Comparison of ENCODE assay signal across 8 mouse cellular contexts in genomic region chr17:24647493-24647892, GRCm38 (mm10). TPM values are rescaled to one million over a fixed set of nuclear protein-coding genes. Genes with fewer than 3 reads are reported as not detected.
DNase-seq lines count a peak whose midpoint lies in the region; ATAC-seq and TF ChIP-seq lines count a peak whose summit lies in the region.

No protein-coding gene starts in this region.

- DNase-seq in hindbrain, embryonic 11.5 days (ENCODE audit: low spot score) = no peak
- DNase-seq in embryonic facial prominence, embryonic 10.5 days (ENCODE audit: low spot score) = no peak
- peak; percentile 14 for DNase-seq in liver, postnatal 0 days
- no peak for DNase-seq in thymus, postnatal 4 days
- DNase-seq in adipocyte (ENCODE audit: low spot score) = no peak
- DNase-seq in frontal cortex, adult 2 months (ENCODE audit: extremely low spot score in 1 of 2, low spot score in 1 of 2) = no peak

- 0 out of 2 replicates have a peak overlapping the region, but pooled peaks have one; percentile 14 for H3K27ac ChIP-seq in hindbrain, embryonic 13.5 days
- H3K27ac ChIP-seq in hindbrain, embryonic 11.5 days (ENCODE audit: low read depth, low read length) = no peak overlapping the region; the same call in 1 of the 2 replicates
- H3K27ac ChIP-seq in embryonic facial prominence, embryonic 10.5 days (replicated peaks) = 0 out of 2 replicates have a peak overlapping the region, but pooled peaks have one; percentile 5
- peak overlapping the region; percentile 87 for H3K27ac ChIP-seq in heart, embryonic 13.5 days (replicated peaks)
- H3K27ac ChIP-seq in liver, postnatal 0 days (ENCODE audit: low read depth) = no peak overlapping the region

- H3K36me3 ChIP-seq in hindbrain, embryonic 13.5 days = no peaks in the 10 kb centered on the region
- H3K36me3 ChIP-seq in hindbrain, embryonic 11.5 days (ENCODE audit: control insufficient read depth, insufficient read depth, low read length) = no peaks in the 10 kb centered on the region
- peaks cover 8% of the 10 kb centered on the region; the same call in 1 of the 2 replicates for H3K36me3 ChIP-seq in embryonic facial prominence, embryonic 10.5 days (replicated peaks)
- peaks cover 9% of the 10 kb centered on the region for H3K36me3 ChIP-seq in heart, embryonic 13.5 days
- peaks cover 3% of the 10 kb centered on the region; the same call in 1 of the 2 replicates for H3K36me3 ChIP-seq in liver, postnatal 0 days (replicated peaks; ENCODE audit: insufficient read depth, low read length)

- no peak for ATAC-seq in hindbrain, embryonic 13.5 days (ENCODE audit: low FRiP score)
- no peak for ATAC-seq in hindbrain, embryonic 11.5 days (ENCODE audit: low FRiP score)
- no peak for ATAC-seq in heart, embryonic 13.5 days (ENCODE audit: extremely low read depth, insufficient number of reproducible peaks, low FRiP score, low TSS enrichment)
- no peak for ATAC-seq in liver, postnatal 0 days

- H3K4me3 ChIP-seq in hindbrain, embryonic 13.5 days = no peak overlapping the region
- no peak overlapping the region for H3K4me3 ChIP-seq in hindbrain, embryonic 11.5 days (ENCODE audit: low read depth, low read length)
- H3K4me3 ChIP-seq in embryonic facial prominence, embryonic 10.5 days = peak overlapping the region; percentile 88; the same call in 1 of the 2 replicates
- H3K4me3 ChIP-seq in heart, embryonic 13.5 days = peak overlapping the region; percentile 74
- no peak overlapping the region for H3K4me3 ChIP-seq in liver, postnatal 0 days (ENCODE audit: low read depth, low read length)

- peaks cover 35% of the 10 kb centered on the region for H3K4me1 ChIP-seq in hindbrain, embryonic 13.5 days (replicated peaks)
- H3K4me1 ChIP-seq in hindbrain, embryonic 11.5 days (replicated peaks; ENCODE audit: control insufficient read depth, insufficient read depth, low read length) = 0 out of 2 replicates have a peak, but pooled peaks cover 5% of the 10 kb centered on the region
- H3K4me1 ChIP-seq in embryonic facial prominence, embryonic 10.5 days = peaks cover 63% of the 10 kb centered on the region
- peaks cover 57% of the 10 kb centered on the region for H3K4me1 ChIP-seq in heart, embryonic 13.5 days
- peaks cover 25% of the 10 kb centered on the region for H3K4me1 ChIP-seq in liver, postnatal 0 days (ENCODE audit: insufficient read depth)

- peaks cover 49% of the 10 kb centered on the region for H3K27me3 ChIP-seq in hindbrain, embryonic 13.5 days
- H3K27me3 ChIP-seq in hindbrain, embryonic 11.5 days (ENCODE audit: control insufficient read depth, insufficient read depth, low read length) = peaks cover 15% of the 10 kb centered on the region
- H3K27me3 ChIP-seq in embryonic facial prominence, embryonic 10.5 days (replicated peaks; ENCODE audit: low read depth, poor library complexity, severe bottlenecking) = peaks cover 49% of the 10 kb centered on the region
- peaks cover 48% of the 10 kb centered on the region for H3K27me3 ChIP-seq in heart, embryonic 13.5 days (replicated peaks)
- peaks cover 16% of the 10 kb centered on the region for H3K27me3 ChIP-seq in liver, postnatal 0 days (ENCODE audit: insufficient read depth, low read length)

- no peaks in the 10 kb centered on the region for H3K9me3 ChIP-seq in hindbrain, embryonic 13.5 days
- H3K9me3 ChIP-seq in hindbrain, embryonic 11.5 days (ENCODE audit: control insufficient read depth, low read length) = no peaks in the 10 kb centered on the region
- H3K9me3 ChIP-seq in embryonic facial prominence, embryonic 10.5 days = no peaks in the 10 kb centered on the region
- H3K9me3 ChIP-seq in heart, embryonic 13.5 days = no peaks in the 10 kb centered on the region
- no peaks in the 10 kb centered on the region for H3K9me3 ChIP-seq in liver, postnatal 0 days (ENCODE audit: low read length)

- no peak for TF ChIP-seq EP300 in liver, postnatal 0 days (IDR thresholded peaks at IDR 0.05; ENCODE audit: low read depth)

- no peak for TF ChIP-seq CTCF in liver, postnatal 0 days (IDR thresholded peaks at IDR 0.05; ENCODE audit: low read depth)

- 80% methylated on average over 11 of the region's 11 CpGs for WGBS in hindbrain, embryonic 13.5 days
- whole genome bisulfite sequencing in hindbrain, embryonic 11.5 days = 81% methylated on average over 11 of the region's 11 CpGs
- WGBS in embryonic facial prominence, embryonic 10.5 days = 86% methylated on average over 11 of the region's 11 CpGs
- 62% methylated on average over 11 of the region's 11 CpGs for WGBS in heart, embryonic 13.5 days
- 72% methylated on average over 11 of the region's 11 CpGs for WGBS in liver, postnatal 0 days (ENCODE audit: insufficient replicate concordance)

- H3K4me2 ChIP-seq in hindbrain, embryonic 13.5 days = no peak overlapping the region
- no peak overlapping the region for H3K4me2 ChIP-seq in hindbrain, embryonic 11.5 days (replicated peaks; ENCODE audit: low read depth, low read length)
- peak overlapping the region; percentile 98 for H3K4me2 ChIP-seq in heart, embryonic 13.5 days
- H3K4me2 ChIP-seq in liver, postnatal 0 days (ENCODE audit: low read depth, low read length) = no peak overlapping the region

- 0 out of 2 replicates have a peak overlapping the region, but pooled peaks have one; percentile 0 for H3K9ac ChIP-seq in hindbrain, embryonic 13.5 days
- H3K9ac ChIP-seq in hindbrain, embryonic 11.5 days (ENCODE audit: low read depth, low read length) = no peak overlapping the region
- H3K9ac ChIP-seq in heart, embryonic 13.5 days = peak overlapping the region; percentile 64
- H3K9ac ChIP-seq in liver, postnatal 0 days (replicated peaks) = no peak overlapping the region

RNA-seq across cellular contexts. Expression of gene Slc9a3r2, which starts 2.6 kb away (rescaled TPM):
- polyA plus RNA-seq in hindbrain, embryonic 13.5 days (2015; fragmentation: Nextera tagmentation; extraction: Ambion mirVana) = 32.7 and 34.3 TPM in 2 replicates
- 36.0 and 36.3 TPM in 2 replicates for polyA plus RNA-seq in hindbrain, embryonic 11.5 days (2014; fragmentation: Nextera tagmentation; extraction: Ambion mirVana)
- 31.7 and 37.3 TPM in 2 replicates for polyA plus RNA-seq in embryonic facial prominence, embryonic 10.5 days (2016; fragmentation: Nextera tagmentation; extraction: Ambion mirVana)
- 46.8 and 51.1 TPM in 2 replicates for polyA plus RNA-seq in heart, embryonic 13.5 days (2015; fragmentation: Nextera tagmentation; extraction: Ambion mirVana)
- polyA plus RNA-seq in liver, postnatal 0 days (2015; fragmentation: Nextera tagmentation; extraction: Ambion mirVana) = 12.5 and 13.3 TPM in 2 replicates
- polyA plus RNA-seq in frontal cortex, adult 2 months (2012; rRNA removed) = 80.5 and 83.9 TPM in 2 replicates

RNA-seq across cellular contexts. Expression of gene Npw, which starts 10.8 kb away (rescaled TPM):
- polyA plus RNA-seq in hindbrain, embryonic 13.5 days (2015; fragmentation: Nextera tagmentation; extraction: Ambion mirVana) = not detected in 2 replicates
- polyA plus RNA-seq in hindbrain, embryonic 11.5 days (2014; fragmentation: Nextera tagmentation; extraction: Ambion mirVana) = not detected in 2 replicates
- not detected in 2 replicates for polyA plus RNA-seq in embryonic facial prominence, embryonic 10.5 days (2016; fragmentation: Nextera tagmentation; extraction: Ambion mirVana)
- not detected in 2 replicates for polyA plus RNA-seq in heart, embryonic 13.5 days (2015; fragmentation: Nextera tagmentation; extraction: Ambion mirVana)
- polyA plus RNA-seq in liver, postnatal 0 days (2015; fragmentation: Nextera tagmentation; extraction: Ambion mirVana) = not detected in 2 replicates
- 0.65 TPM in 1 of 2 replicates, not detected in the other for polyA plus RNA-seq in frontal cortex, adult 2 months (2012; rRNA removed)

RNA-seq across cellular contexts. Expression of gene Nthl1, which starts 15.0 kb away (rescaled TPM):
- polyA plus RNA-seq in hindbrain, embryonic 13.5 days (2015; fragmentation: Nextera tagmentation; extraction: Ambion mirVana) = 8.2 and 8.8 TPM in 2 replicates
- polyA plus RNA-seq in hindbrain, embryonic 11.5 days (2014; fragmentation: Nextera tagmentation; extraction: Ambion mirVana) = 12.0 and 16.2 TPM in 2 replicates
- 22.4 and 27.3 TPM in 2 replicates for polyA plus RNA-seq in embryonic facial prominence, embryonic 10.5 days (2016; fragmentation: Nextera tagmentation; extraction: Ambion mirVana)
- 9.6 and 9.8 TPM in 2 replicates for polyA plus RNA-seq in heart, embryonic 13.5 days (2015; fragmentation: Nextera tagmentation; extraction: Ambion mirVana)
- 3.6 and 4.3 TPM in 2 replicates for polyA plus RNA-seq in liver, postnatal 0 days (2015; fragmentation: Nextera tagmentation; extraction: Ambion mirVana)
- 8.8 and 10.7 TPM in 2 replicates for polyA plus RNA-seq in frontal cortex, adult 2 months (2012; rRNA removed)

RNA-seq across cellular contexts. Expression of gene Tsc2, which starts 15.1 kb away (rescaled TPM):
- 67.9 and 76.0 TPM in 2 replicates for polyA plus RNA-seq in hindbrain, embryonic 13.5 days (2015; fragmentation: Nextera tagmentation; extraction: Ambion mirVana)
- polyA plus RNA-seq in hindbrain, embryonic 11.5 days (2014; fragmentation: Nextera tagmentation; extraction: Ambion mirVana) = 46.5 and 53.6 TPM in 2 replicates
- polyA plus RNA-seq in embryonic facial prominence, embryonic 10.5 days (2016; fragmentation: Nextera tagmentation; extraction: Ambion mirVana) = 70.2 and 70.4 TPM in 2 replicates
- 43.4 and 47.9 TPM in 2 replicates for polyA plus RNA-seq in heart, embryonic 13.5 days (2015; fragmentation: Nextera tagmentation; extraction: Ambion mirVana)
- 9.3 and 11.3 TPM in 2 replicates for polyA plus RNA-seq in liver, postnatal 0 days (2015; fragmentation: Nextera tagmentation; extraction: Ambion mirVana)
- 175 and 194 TPM in 2 replicates for polyA plus RNA-seq in frontal cortex, adult 2 months (2012; rRNA removed)

RNA-seq across cellular contexts. Expression of gene Zfp598, which starts 22.0 kb away (rescaled TPM):
- 17.7 and 17.8 TPM in 2 replicates for polyA plus RNA-seq in hindbrain, embryonic 13.5 days (2015; fragmentation: Nextera tagmentation; extraction: Ambion mirVana)
- polyA plus RNA-seq in hindbrain, embryonic 11.5 days (2014; fragmentation: Nextera tagmentation; extraction: Ambion mirVana) = 24.7 and 24.8 TPM in 2 replicates
- polyA plus RNA-seq in embryonic facial prominence, embryonic 10.5 days (2016; fragmentation: Nextera tagmentation; extraction: Ambion mirVana) = 29.0 and 30.4 TPM in 2 replicates
- 15.1 and 15.8 TPM in 2 replicates for polyA plus RNA-seq in heart, embryonic 13.5 days (2015; fragmentation: Nextera tagmentation; extraction: Ambion mirVana)
- 7.2 and 7.6 TPM in 2 replicates for polyA plus RNA-seq in liver, postnatal 0 days (2015; fragmentation: Nextera tagmentation; extraction: Ambion mirVana)
- 53.8 and 59.4 TPM in 2 replicates for polyA plus RNA-seq in frontal cortex, adult 2 months (2012; rRNA removed)

Comparison
In these comparisons a context has a peak if more than half of its experiments do, and no peak if none do; other contexts are left out.
1. H3K27ac ChIP-seq: peak in hindbrain, embryonic 13.5 days (single experiment), embryonic facial prominence, embryonic 10.5 days (single experiment) and heart, embryonic 13.5 days (single experiment); none in hindbrain, embryonic 11.5 days (single experiment) and liver, postnatal 0 days (single experiment).
2. H3K9ac ChIP-seq: peak in hindbrain, embryonic 13.5 days (single experiment) and heart, embryonic 13.5 days (single experiment); none in hindbrain, embryonic 11.5 days (single experiment) and liver, postnatal 0 days (single experiment).
3. H3K4me3 ChIP-seq: peak in embryonic facial prominence, embryonic 10.5 days (single experiment) and heart, embryonic 13.5 days (single experiment); none in hindbrain, embryonic 13.5 days (single experiment), hindbrain, embryonic 11.5 days (single experiment) and liver, postnatal 0 days (single experiment).